Mouse (Mus musculus) E14TG2a.4 (cell line): ENCODE data around the gene Rps6kb2.

Experiments used
- H3K27me3 ChIP-seq: 2 replicates; pipeline ENCODE4 v1.6.1; 2014; ENCODE audit warnings: low read length, control low read depth; ENCODE audit not compliant: insufficient read depth
- H3K36me3 ChIP-seq: 2 replicates; pipeline ENCODE4 v1.6.1; 2014; ENCODE audit warnings: low read length, control low read depth; ENCODE audit not compliant: insufficient read depth
- H3K4me1 ChIP-seq: replicated peaks from 2 replicates; pipeline ENCODE4 v1.6.1; 2014; ENCODE audit warnings: low read depth, low read length, control low read depth
- H3K4me3 ChIP-seq: replicated peaks from 2 replicates; pipeline ENCODE4 v1.5.1; 2014; ENCODE audit warnings: mild to moderate bottlenecking, low read length
- H3K9me3 ChIP-seq: 2 replicates; pipeline ENCODE4 v1.6.1; 2014; ENCODE audit warnings: low read length, control low read depth
- CTCF ChIP-seq: conservative IDR thresholded peaks from 2 replicates; pipeline ENCODE4 v1.5.1; 2014; ENCODE audit warnings: low read length
- NANOG ChIP-seq: IDR thresholded peaks from 2 replicates; pipeline ENCODE4 v1.6.1; 2014; ENCODE audit warnings: borderline replicate concordance, low read length, mixed read lengths
- POU5F1 ChIP-seq: IDR thresholded peaks from 2 replicates; pipeline ENCODE4 v1.6.1; 2014; ENCODE audit warnings: low read length, borderline replicate concordance

Gene Rps6kb2

DNA sequence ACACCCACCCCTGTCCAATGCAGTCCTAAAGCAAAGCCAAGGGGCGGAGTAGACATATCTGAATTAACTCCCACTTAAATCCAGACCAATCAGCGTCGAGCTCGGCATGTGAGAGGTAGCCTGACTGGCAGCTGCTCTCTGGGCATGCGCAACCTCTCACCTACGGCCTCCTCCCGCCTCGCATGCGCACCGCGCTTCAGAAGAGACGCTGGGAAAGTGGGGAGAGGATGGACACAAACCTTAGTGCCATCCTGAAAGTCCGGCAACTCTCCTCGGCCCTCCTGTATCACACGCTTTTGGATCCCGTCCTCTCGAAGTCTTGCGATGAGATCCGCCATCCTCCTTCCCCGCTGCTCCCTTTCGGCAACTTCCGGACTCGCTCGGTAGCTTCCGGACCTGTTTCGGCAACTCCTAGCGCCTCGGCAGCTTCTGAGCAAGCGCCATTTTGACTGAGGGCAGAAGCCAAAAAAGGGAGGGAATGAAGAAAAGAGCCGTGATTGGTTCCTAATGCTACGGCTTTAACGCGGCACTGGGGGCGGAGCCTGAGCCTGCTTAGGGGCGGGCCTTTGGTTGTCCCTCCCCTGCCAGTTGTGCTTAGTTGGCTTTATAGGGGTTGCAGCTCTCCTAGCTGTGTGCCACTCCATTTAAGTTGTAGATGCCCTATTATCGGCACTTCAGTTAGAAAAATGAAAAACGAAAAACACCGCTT is 41.9 kb downstream of the Rps6kb2 start:
- TF ChIP-seq POU5F1 = no peak
- no peak for TF ChIP-seq NANOG
- no peak for TF ChIP-seq CTCF
- H3K27me3 ChIP-seq = no peaks in the 10 kb centered on the region
- peaks cover 35% of the 10 kb centered on the region for H3K36me3 ChIP-seq
- peaks cover 54% of the 10 kb centered on the region for H3K4me1 ChIP-seq
- H3K4me3 ChIP-seq = peak overlapping the region; percentile 78
- H3K9me3 ChIP-seq = no peaks in the 10 kb centered on the region

DNA sequence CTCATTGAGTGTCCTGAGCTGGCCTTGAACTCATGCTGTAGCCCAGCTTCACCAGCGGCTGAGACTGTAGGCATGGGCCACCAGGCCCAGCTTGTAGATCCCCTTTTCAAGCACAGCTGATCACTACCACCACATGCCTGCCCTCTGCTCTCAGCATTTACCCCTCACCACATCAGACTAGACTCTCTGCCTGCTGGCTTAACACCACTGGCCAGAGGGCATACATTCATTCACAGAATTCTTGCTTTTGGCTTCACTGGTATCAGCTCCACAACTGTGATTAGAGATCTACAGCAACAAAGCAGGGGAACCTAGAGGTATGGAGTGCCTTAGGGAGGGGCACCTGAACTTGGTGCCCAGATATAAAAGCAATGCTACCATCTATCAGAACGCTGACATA is 42.7 kb downstream of the Rps6kb2 start:
- Histone ChIP-seq H3K4me1 (peaks cover 54% of the 10 kb centered on the region), H3K9me3 (no peaks in the 10 kb centered on the region), H3K4me3 (no peak overlapping the region), H3K36me3 (peaks cover 42% of the 10 kb centered on the region), H3K27me3 (no peaks in the 10 kb centered on the region)
- TF ChIP-seq POU5F1 = no peak
- TF ChIP-seq CTCF = no peak
- no peak for TF ChIP-seq NANOG

DNA sequence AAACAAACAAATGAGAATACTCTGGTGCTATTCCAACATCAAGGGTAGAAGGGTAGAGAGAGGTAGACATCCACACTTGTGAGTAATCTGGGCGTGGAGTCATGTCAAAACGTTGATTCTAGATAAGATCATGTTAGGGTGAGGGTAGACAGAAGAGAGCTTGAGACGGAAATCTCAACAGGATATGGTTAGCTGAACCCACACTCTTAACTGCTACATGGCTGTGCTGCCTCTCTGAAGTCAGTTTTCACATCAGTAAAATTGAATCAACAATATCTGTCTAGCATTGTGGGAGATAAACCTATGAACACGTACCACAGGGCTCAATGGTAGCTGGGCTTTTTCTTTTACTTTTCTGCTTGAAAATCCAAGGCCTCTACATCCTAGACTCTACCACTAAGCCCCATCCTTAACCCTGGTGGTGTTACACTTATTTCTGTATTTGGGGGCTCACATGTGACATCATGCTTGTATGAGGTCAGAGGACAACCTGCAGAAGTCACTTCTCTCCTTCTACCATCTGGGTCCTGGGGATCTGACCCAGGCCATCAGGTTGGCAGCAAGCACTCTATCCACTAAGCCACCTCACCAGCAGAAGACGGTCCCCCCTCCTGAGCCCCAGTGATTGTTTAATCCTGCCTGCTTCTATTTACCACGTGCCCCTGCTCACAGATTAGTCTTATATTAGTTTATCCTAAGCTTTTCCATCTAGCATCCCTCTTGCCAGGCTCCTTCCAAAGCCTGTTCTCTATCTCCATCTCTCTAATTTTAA is 43.3 kb downstream of the Rps6kb2 start:
- H3K4me3 ChIP-seq = no peak overlapping the region
- peaks cover 51% of the 10 kb centered on the region for H3K4me1 ChIP-seq
- TF ChIP-seq CTCF = no peak
- TF ChIP-seq POU5F1 = no peak
- TF ChIP-seq NANOG = no peak
- H3K36me3 ChIP-seq = peaks cover 48% of the 10 kb centered on the region
- H3K27me3 ChIP-seq = no peaks in the 10 kb centered on the region
- H3K9me3 ChIP-seq = no peaks in the 10 kb centered on the region

DNA sequence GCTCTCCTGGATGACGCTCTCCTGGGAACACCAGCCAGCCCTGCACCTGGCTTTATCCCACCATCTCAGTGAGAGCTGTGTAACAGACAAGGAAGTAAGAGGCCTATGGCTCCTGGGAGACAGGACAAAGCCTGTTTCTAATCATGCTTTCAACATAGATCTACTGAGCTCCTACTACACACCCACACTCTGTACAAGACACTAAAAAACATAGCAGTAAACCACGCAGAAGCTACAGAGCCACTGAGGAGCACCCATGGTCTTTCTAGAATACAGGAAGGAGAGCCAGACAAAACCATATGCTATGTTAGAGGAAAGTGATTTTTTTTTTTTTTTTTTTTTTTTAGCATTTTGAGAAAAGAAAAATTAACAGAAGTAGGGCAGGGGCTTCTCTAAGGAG is 44.8 kb downstream of the Rps6kb2 start:
- Histone ChIP-seq H3K27me3 (no peaks in the 10 kb centered on the region), H3K9me3 (no peaks in the 10 kb centered on the region), H3K36me3 (peaks cover 64% of the 10 kb centered on the region), H3K4me1 (peaks cover 46% of the 10 kb centered on the region), H3K4me3 (no peak overlapping the region)
- no peak for TF ChIP-seq NANOG
- TF ChIP-seq POU5F1 = no peak
- TF ChIP-seq CTCF = no peak

DNA sequence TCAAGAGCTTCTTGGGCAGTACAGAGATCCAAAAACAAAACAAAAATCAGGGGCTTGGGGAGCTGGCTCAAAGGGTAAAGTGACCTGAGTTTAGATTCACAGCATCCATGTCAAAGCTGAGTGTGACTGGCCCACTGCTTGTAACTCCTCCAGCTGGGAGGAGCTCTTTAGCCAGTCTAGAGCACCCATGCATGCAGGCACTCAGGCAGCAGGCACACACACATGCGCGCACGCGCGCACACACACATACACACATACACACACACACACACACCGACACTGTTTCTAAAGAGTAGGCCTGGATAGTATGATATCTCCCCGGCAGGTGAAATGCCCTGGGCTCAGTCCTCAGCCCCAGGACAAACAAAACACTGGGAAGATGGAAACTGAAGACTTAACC is 46.1 kb downstream of the Rps6kb2 start:
- Histone ChIP-seq H3K9me3 (no peaks in the 10 kb centered on the region), H3K4me1 (peaks cover 46% of the 10 kb centered on the region), H3K4me3 (no peak overlapping the region), H3K36me3 (peaks cover 76% of the 10 kb centered on the region), H3K27me3 (no peaks in the 10 kb centered on the region)
- TF ChIP-seq POU5F1 (no peak), CTCF (no peak), NANOG (no peak)

DNA sequence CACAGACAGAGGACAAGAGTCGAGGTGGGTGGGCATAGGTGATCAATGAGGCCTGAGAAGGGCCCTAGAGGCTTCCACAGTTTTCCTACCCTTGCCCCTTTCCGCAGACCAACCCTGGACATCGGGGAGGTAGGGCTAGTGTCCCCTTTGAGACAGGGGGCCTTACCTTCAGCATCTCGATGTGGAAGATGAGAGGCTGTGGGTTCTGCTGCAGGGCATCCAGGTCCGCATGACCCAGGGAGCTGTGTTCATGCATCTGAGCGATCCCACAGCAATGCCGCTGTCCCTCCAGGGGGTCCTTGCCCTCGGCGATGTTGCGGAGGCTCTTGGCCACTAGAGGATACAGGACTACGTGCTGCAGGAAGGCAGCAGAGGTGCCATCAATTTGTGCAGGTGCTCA is 47.3 kb downstream of the Rps6kb2 start:
- Histone ChIP-seq H3K4me3 (no peak overlapping the region), H3K27me3 (no peaks in the 10 kb centered on the region), H3K4me1 (peaks cover 44% of the 10 kb centered on the region), H3K9me3 (no peaks in the 10 kb centered on the region), H3K36me3 (peaks cover 82% of the 10 kb centered on the region)
- TF ChIP-seq CTCF (no peak), POU5F1 (no peak), NANOG (no peak)

DNA sequence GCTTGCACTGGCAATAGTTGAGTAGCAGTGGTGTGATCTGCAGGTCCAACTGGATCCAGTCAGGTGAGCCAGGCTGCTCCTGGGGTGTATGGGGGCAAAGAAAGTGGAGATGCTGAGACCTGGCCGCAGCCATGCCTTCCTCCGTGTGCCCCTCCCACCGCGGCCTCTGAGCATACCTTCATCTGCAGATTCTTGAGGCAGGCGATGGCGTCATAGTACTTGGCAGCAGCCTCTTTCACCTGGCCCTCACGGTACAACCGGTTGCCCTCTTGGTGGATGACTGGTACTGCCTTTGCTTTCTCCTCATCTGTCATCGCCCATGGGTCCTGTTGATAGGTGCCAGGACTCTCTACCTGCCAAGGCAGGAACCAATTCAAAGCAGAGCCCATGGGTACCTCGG is 48.0 kb downstream of the Rps6kb2 start:
- H3K36me3 ChIP-seq = peaks cover 82% of the 10 kb centered on the region
- no peak for TF ChIP-seq POU5F1
- no peak for TF ChIP-seq CTCF
- TF ChIP-seq NANOG = no peak
- H3K4me3 ChIP-seq = no peak overlapping the region
- H3K4me1 ChIP-seq = peaks cover 44% of the 10 kb centered on the region
- peaks cover 6% of the 10 kb centered on the region; the same call in 1 of the 2 replicates for H3K27me3 ChIP-seq
- H3K9me3 ChIP-seq = no peaks in the 10 kb centered on the region

DNA sequence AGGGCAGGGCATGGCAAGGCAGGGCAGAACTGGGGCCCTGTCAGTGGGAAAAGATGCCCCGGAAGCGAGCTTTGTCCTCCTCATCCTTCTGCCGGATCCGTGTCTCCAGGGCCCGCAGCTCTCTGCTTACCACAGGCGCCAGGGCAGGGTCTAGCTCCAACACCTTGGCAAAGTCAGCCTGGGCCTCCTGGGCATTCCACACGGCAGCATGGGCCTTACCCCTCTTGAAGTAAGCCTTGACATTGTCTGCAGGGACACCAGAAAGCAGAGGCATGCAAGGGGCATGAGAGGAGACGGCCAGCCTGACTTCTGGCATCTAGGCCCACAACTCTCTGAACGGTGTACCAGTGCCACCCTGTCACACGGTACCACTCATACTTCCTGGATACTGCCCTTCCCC is 48.6 kb downstream of the Rps6kb2 start:
- Histone ChIP-seq H3K4me1 (peaks cover 44% of the 10 kb centered on the region), H3K9me3 (no peaks in the 10 kb centered on the region), H3K27me3 (peaks cover 6% of the 10 kb centered on the region; the same call in 1 of the 2 replicates), H3K4me3 (no peak overlapping the region), H3K36me3 (peaks cover 77% of the 10 kb centered on the region)
- TF ChIP-seq POU5F1 (no peak), CTCF (no peak), NANOG (no peak)
